Mouse (Mus musculus) gastrocnemius, adult 2 months (tissue): Measurements from ENCODE around the gene Hecw2. TPM values are rescaled to one million over a fixed set of nuclear protein-coding genes. Genes with fewer than 3 reads are reported as not detected.

Experiments used
- DNase-seq: peaks from one replicate; pipeline ENCODE4 v3.0.0; 2022
- H3K27ac ChIP-seq: fragments of 200-600 bp; 2 replicates; pipeline ENCODE4 v1.8.1; 2022; ENCODE audit warnings: mild to moderate bottlenecking
- H3K4me3 ChIP-seq: fragments of 200-600 bp; 2 replicates; pipeline ENCODE4 v1.8.1; 2022; ENCODE audit warnings: mild to moderate bottlenecking, moderate library complexity
- CTCF ChIP-seq: fragments of 200-600 bp; IDR thresholded peaks from 2 replicates; pipeline ENCODE4 v1.8.1; 2022; ENCODE audit warnings: antibody characterized with exemption, mild to moderate bottlenecking, moderate library complexity
- intact Hi-C: fragments of 180-260 bp; cut with DNase I; formaldehyde crosslinking; loops from one replicate; pipeline ENCODE4 v1.15.1; 2025
- total RNA-seq, 2 experiments: library from RNA; stranded (reverse); gene quantifications; 2 replicates each; pipeline ENCODE4 v1.2.3; 2021

Hecw2 gene
- total RNA-seq, 2 experiments from 2014 or later: 5.1 to 7.9 TPM

- Histone ChIP-seq H3K27ac (peak overlapping the region; percentile 76), H3K4me3 (no peak overlapping the region)
- TF ChIP-seq CTCF: no peak
- intact Hi-C loops: no loop called here
- DNase-seq: peak; percentile 32
Observed at GRCm38 (mm10) chr1:53850891-53851290, 344.1 kb downstream of the Hecw2 start.

- intact Hi-C loops: no loop called here
- Histone ChIP-seq H3K4me3 (no peak overlapping the region), H3K27ac (peak overlapping the region; percentile 28; the same call in 1 of the 2 replicates)
- no peak for TF ChIP-seq CTCF
- no peak for DNase-seq
Observed at GRCm38 (mm10) chr1:53846665-53847237, 348.2 kb downstream of the Hecw2 start.

GRCm38 (mm10) chr1:53845854-53846253, 349.1 kb downstream of the Hecw2 start:
- intact Hi-C loops: no loop called here
- Histone ChIP-seq H3K27ac (no peak overlapping the region; the same call in 1 of the 2 replicates), H3K4me3 (no peak overlapping the region)
- DNase-seq: peak; percentile 20
- no peak for TF ChIP-seq CTCF

GRCm38 (mm10) chr1:53844914-53845612, 349.9 kb downstream of the Hecw2 start:
- no peak for DNase-seq
- intact Hi-C loops: no loop called here
- no peak for TF ChIP-seq CTCF
- Histone ChIP-seq H3K4me3 (no peak overlapping the region), H3K27ac (no peak overlapping the region)

GRCm38 (mm10) chr1:53844122-53844913, 350.6 kb downstream of the Hecw2 start:
- TF ChIP-seq CTCF: no peak
- no peak overlapping the region for H3K4me3 ChIP-seq
- DNase-seq: no peak
- intact Hi-C loops: no loop called here
- H3K27ac ChIP-seq: no peak overlapping the region

GRCm38 (mm10) chr1:53843051-53843450, 351.9 kb downstream of the Hecw2 start:
- no peak overlapping the region for H3K27ac ChIP-seq
- H3K4me3 ChIP-seq: no peak overlapping the region
- no peak for DNase-seq
- intact Hi-C loops: no loop called here
- TF ChIP-seq CTCF: no peak

- no peak for DNase-seq
- no peak for TF ChIP-seq CTCF
- Histone ChIP-seq H3K4me3 (no peak overlapping the region), H3K27ac (no peak overlapping the region)
- intact Hi-C loops: no loop called here
Observed at GRCm38 (mm10) chr1:53841080-53841479, 353.9 kb downstream of the Hecw2 start.

GRCm38 (mm10) chr1:53839392-53839791, 355.6 kb downstream of the Hecw2 start:
- H3K27ac ChIP-seq: no peak overlapping the region
- no peak overlapping the region for H3K4me3 ChIP-seq
- no peak for TF ChIP-seq CTCF
- no peak for DNase-seq
- intact Hi-C loops: no loop called here

- DNase-seq: no peak
- H3K27ac ChIP-seq: no peak overlapping the region
- H3K4me3 ChIP-seq: no peak overlapping the region
- intact Hi-C loops: no loop called here
- no peak for TF ChIP-seq CTCF
Observed at GRCm38 (mm10) chr1:53838182-53838859, 356.6 kb downstream of the Hecw2 start.

- no peak overlapping the region for H3K27ac ChIP-seq
- H3K4me3 ChIP-seq: no peak overlapping the region
- intact Hi-C loops: no loop called here
- DNase-seq: no peak
- TF ChIP-seq CTCF: no peak
Observed at GRCm38 (mm10) chr1:53830286-53830685, 364.7 kb downstream of the Hecw2 start.

- Histone ChIP-seq H3K4me3 (no peak overlapping the region), H3K27ac (no peak overlapping the region)
- intact Hi-C loops: no loop called here
- TF ChIP-seq CTCF: no peak
- peak; percentile 18 for DNase-seq
Observed at GRCm38 (mm10) chr1:53829089-53829488, 365.9 kb downstream of the Hecw2 start.

GRCm38 (mm10) chr1:53824446-53825337, 370.3 kb downstream of the Hecw2 start:
- no peak overlapping the region for H3K4me3 ChIP-seq
- TF ChIP-seq CTCF: no peak
- no peak for DNase-seq
- intact Hi-C loops: no loop called here
- H3K27ac ChIP-seq: peak overlapping the region; percentile 64
